Mouse (Mus musculus) olfactory bulb, adult 2 months (tissue): ENCODE measurements around the gene Zbtb21. TPM values are rescaled to one million over a fixed set of nuclear protein-coding genes. Genes with fewer than 3 reads are reported as not detected.

Source experiments
- H3K27ac ChIP-seq: fragments of 200-500 bp; 2 replicates; pipeline ENCODE4 v1.5.1; 2012; ENCODE audit warnings: low read depth, low read length; ENCODE audit not compliant: insufficient read depth
- H3K4me1 ChIP-seq: fragments of 200-500 bp; 2 replicates; pipeline ENCODE4 v1.6.1; 2012; ENCODE audit warnings: low read length; ENCODE audit not compliant: control insufficient read depth, insufficient read depth
- H3K4me3 ChIP-seq: fragments of 200-500 bp; 2 replicates; pipeline ENCODE4 v1.5.1; 2012; ENCODE audit warnings: mild to moderate bottlenecking, low read depth, low read length, moderate library complexity; ENCODE audit not compliant: insufficient read depth
- CTCF ChIP-seq: fragments of 200-500 bp; IDR thresholded peaks from 2 replicates; pipeline ENCODE4 v1.5.1; 2012; ENCODE audit warnings: low read depth, mild to moderate bottlenecking, low read length, moderate library complexity; ENCODE audit not compliant: insufficient read depth
- POLR2A ChIP-seq: fragments of 200-500 bp; IDR thresholded peaks from 2 replicates; pipeline ENCODE4 v1.6.1; 2012; ENCODE audit warnings: mild to moderate bottlenecking, low read depth, low read length, moderate library complexity; ENCODE audit not compliant: insufficient read depth
- WGBS: fragments of 180-500 bp; shearing (Covaris S2); methylation state at CpG from one replicate; pipeline ENCODE4 v1.1.7; 2018; 5-methylcytosine and 5-hydroxymethylcytosine counted together
- polyA plus RNA-seq: library from polyadenylated mRNA; stranded (reverse); fragments of >200 nt; gene quantifications from 2 replicates; pipeline ENCODE4 v1.2.4, GENCODE M21; 2012; ENCODE audit warnings: low replicate concordance; ENCODE audit not compliant: missing spikeins, insufficient read depth, insufficient read length

Zbtb21 gene
- polyA plus RNA-seq, 1 experiment, result not detected

- WGBS, result 89% methylated on average over 9 of the region's 9 CpGs
- no peak overlapping the region for H3K4me3 ChIP-seq
Measured at GRCm38 (mm10) chr16:97926381-97926780, 36.0 kb downstream of the Zbtb21 start.

GRCm38 (mm10) chr16:97925760-97926159, 36.7 kb downstream of the Zbtb21 start:
- Histone ChIP-seq H3K4me1 (no peaks in the 10 kb centered on the region), H3K27ac (no peak overlapping the region), H3K4me3 (no peak overlapping the region)
- no peak for TF ChIP-seq CTCF
- no peak for TF ChIP-seq POLR2A
- WGBS, result 88% methylated on average over 2 of the region's 2 CpGs

More at GRCm38 (mm10) chr16:97926381-97926780, 36.0 kb downstream of the Zbtb21 start:
- Histone ChIP-seq H3K27ac (no peak overlapping the region), H3K4me1 (no peaks in the 10 kb centered on the region)
- TF ChIP-seq CTCF, result no peak
- no peak for TF ChIP-seq POLR2A

GRCm38 (mm10) chr16:97923700-97924099, 38.7 kb downstream of the Zbtb21 start:
- H3K27ac ChIP-seq, result no peak overlapping the region
- no peak overlapping the region for H3K4me3 ChIP-seq
- TF ChIP-seq POLR2A (no peak), CTCF (no peak)
- no peaks in the 10 kb centered on the region for H3K4me1 ChIP-seq
- WGBS, result 89% methylated on average over 1 of the region's 1 CpGs

GRCm38 (mm10) chr16:97922779-97923126, 39.7 kb downstream of the Zbtb21 start:
- 0% methylated on average over 9 of the region's 9 CpGs for WGBS
- no peaks in the 10 kb centered on the region for H3K4me1 ChIP-seq
- H3K27ac ChIP-seq, result no peak overlapping the region
- peak overlapping the region; percentile 82 for H3K4me3 ChIP-seq
- TF ChIP-seq CTCF, result no peak
- no peak for TF ChIP-seq POLR2A

- under 1% methylated on average over 75 of the region's 75 CpGs for WGBS
- no peak overlapping the region for H3K27ac ChIP-seq
- H3K4me3 ChIP-seq, result peak overlapping the region; percentile 82
- no peaks in the 10 kb centered on the region for H3K4me1 ChIP-seq
- TF ChIP-seq POLR2A, result peak; percentile 71
- TF ChIP-seq CTCF, result no peak
Measured at GRCm38 (mm10) chr16:97921961-97922778, 40.3 kb downstream of the Zbtb21 start.

GRCm38 (mm10) chr16:97920621-97921020, 41.8 kb downstream of the Zbtb21 start:
- WGBS, result 97% methylated on average over 1 of the region's 1 CpGs
- Histone ChIP-seq H3K4me1 (no peaks in the 10 kb centered on the region), H3K27ac (no peak overlapping the region), H3K4me3 (no peak overlapping the region)
- TF ChIP-seq POLR2A (no peak), CTCF (no peak)

- 58% methylated on average over 2 of the region's 2 CpGs for WGBS
Measured at GRCm38 (mm10) chr16:97919793-97920192, 42.6 kb downstream of the Zbtb21 start.

GRCm38 (mm10) chr16:97912873-97913272, 49.5 kb downstream of the Zbtb21 start:
- Histone ChIP-seq H3K27ac (no peak overlapping the region), H3K4me1 (no peaks in the 10 kb centered on the region), H3K4me3 (no peak overlapping the region)
- TF ChIP-seq POLR2A (no peak), CTCF (no peak)

More at GRCm38 (mm10) chr16:97919793-97920192, 42.6 kb downstream of the Zbtb21 start:
- Histone ChIP-seq H3K27ac (no peak overlapping the region), H3K4me1 (no peaks in the 10 kb centered on the region), H3K4me3 (no peak overlapping the region)
- TF ChIP-seq POLR2A, result no peak
- TF ChIP-seq CTCF, result no peak

GRCm38 (mm10) chr16:97909356-97909755, 53.1 kb downstream of the Zbtb21 start:
- H3K4me3 ChIP-seq, result no peak overlapping the region
- no peaks in the 10 kb centered on the region for H3K4me1 ChIP-seq
- 92% methylated on average over 1 of the region's 1 CpGs for WGBS
- H3K27ac ChIP-seq, result no peak overlapping the region
- no peak for TF ChIP-seq POLR2A
- TF ChIP-seq CTCF, result no peak
